Mouse (Mus musculus) heart, postnatal 36 days (tissue): ENCODE results near the gene Rgs9. TPM values are rescaled to one million over a fixed set of nuclear protein-coding genes. Genes with fewer than 3 reads are reported as not detected.
"Not testable (repeated sequence)": the region's sequence is repeated elsewhere in the genome, so short reads cannot be mapped to it uniquely, and the experiment has no call there.

ENCODE experiments used
- DNase-seq, 2 experiments: peaks; one replicate each; pipeline ENCODE4 v3.0.0; 2021 to 2022
- intact Hi-C: fragments of 180-260 bp; cut with DNase I; formaldehyde crosslinking; loops from one replicate; pipeline ENCODE4 v1.15.1; 2025
- total RNA-seq, 2 experiments: library from RNA; stranded (reverse); gene quantifications; 2 replicates each; pipeline ENCODE4 v1.2.3; 2021

The Rgs9 gene
- total RNA-seq, 2 experiments from 2014 or later = 0.14 TPM; not detected in 1

GRCm38 (mm10) chr11:109316921-109317320 lies 19.0 kb upstream of the Rgs9 start:
- intact Hi-C loops = loop anchor here (2.0 to 5.0 kb wide), 2 partner anchors 268 to 545 kb away; no protein-coding TSS in a partner anchor
- peak; percentile 37 to 39 for DNase-seq

GRCm38 (mm10) chr11:109311885-109312605 lies 14.1 kb upstream of the Rgs9 start:
- peak; percentile 70 for DNase-seq
- intact Hi-C loops = no loop called here

GRCm38 (mm10) chr11:109305680-109306079 lies 7.8 kb upstream of the Rgs9 start:
- no peak for DNase-seq
- intact Hi-C loops = loop anchor here (5.0 kb wide), 1 partner anchor 58 kb away; no protein-coding TSS in a partner anchor

- intact Hi-C loops = no loop called here
- DNase-seq = peak; percentile 54 to 59
These were observed 4.4 kb upstream of the Rgs9 start for GRCm38 (mm10) chr11:109302338-109302737.

GRCm38 (mm10) chr11:109297031-109297430 lies 898 bp downstream of the Rgs9 start:
- intact Hi-C loops = no loop called here
- no peak for DNase-seq

- intact Hi-C loops = no loop called here
- no peak for DNase-seq
These were observed 5.9 kb downstream of the Rgs9 start for GRCm38 (mm10) chr11:109292056-109292455.

- intact Hi-C loops, DNase-seq: not testable (repeated sequence)
These were observed 8.6 kb downstream of the Rgs9 start for GRCm38 (mm10) chr11:109289378-109289777.

- no peak for DNase-seq
- intact Hi-C loops = no loop called here
These were observed 13.1 kb downstream of the Rgs9 start for GRCm38 (mm10) chr11:109284811-109285210.

GRCm38 (mm10) chr11:109278186-109278585 lies 19.7 kb downstream of the Rgs9 start:
- DNase-seq = no peak
- intact Hi-C loops = no loop called here

GRCm38 (mm10) chr11:109271399-109271798 lies 26.5 kb downstream of the Rgs9 start:
- no peak for DNase-seq
- intact Hi-C loops = no loop called here

GRCm38 (mm10) chr11:109270366-109270765 lies 27.6 kb downstream of the Rgs9 start:
- intact Hi-C loops = no loop called here
- no peak for DNase-seq

GRCm38 (mm10) chr11:109269662-109270341 lies 28.1 kb downstream of the Rgs9 start:
- intact Hi-C loops = no loop called here

GRCm38 (mm10) chr11:109269283-109269661 lies 28.7 kb downstream of the Rgs9 start:
- intact Hi-C loops = no loop called here
- no peak for DNase-seq

More at GRCm38 (mm10) chr11:109269662-109270341, 28.1 kb downstream of the Rgs9 start:
- no peak for DNase-seq

- intact Hi-C loops = no loop called here
These were observed 31.6 kb downstream of the Rgs9 start for GRCm38 (mm10) chr11:109266161-109266910.

GRCm38 (mm10) chr11:109264159-109264768 lies 33.7 kb downstream of the Rgs9 start:
- intact Hi-C loops = no loop called here
- no peak for DNase-seq

More at GRCm38 (mm10) chr11:109266161-109266910, 31.6 kb downstream of the Rgs9 start:
- DNase-seq = no peak

- DNase-seq = no peak
- intact Hi-C loops = no loop called here
These were observed 37.4 kb downstream of the Rgs9 start for GRCm38 (mm10) chr11:109260561-109260960.

- DNase-seq = no peak
- intact Hi-C loops = no loop called here
These were observed 38.7 kb downstream of the Rgs9 start for GRCm38 (mm10) chr11:109258941-109259910.

GRCm38 (mm10) chr11:109257824-109258223 lies 40.1 kb downstream of the Rgs9 start:
- intact Hi-C loops = no loop called here
- DNase-seq = no peak

GRCm38 (mm10) chr11:109255022-109255421 lies 42.9 kb downstream of the Rgs9 start:
- no peak for DNase-seq
- intact Hi-C loops = no loop called here

- DNase-seq = no peak
- intact Hi-C loops = no loop called here
These were observed 45.4 kb downstream of the Rgs9 start for GRCm38 (mm10) chr11:109252483-109252882.
